Mouse (Mus musculus) CH12.LX (cell line): ENCODE measurements at regions not wholly inside any gene's neighbourhood (a gene's known extent, or its start where the extent isn't known, plus 50 kb on each side); places are given as distances from the start of the nearest gene placed in this dataset.

ENCODE experiments used
- CHD1 ChIP-seq: IDR thresholded peaks from 2 replicates; pipeline ENCODE4 v1.6.1; 2012; ENCODE audit warnings: low read depth, low read length, improper control_type of control experiment, inconsistent platforms
- CTCF ChIP-seq, 2 experiments: IDR thresholded peaks in 1 of 2; conservative IDR thresholded peaks in 1 of 2; 2 replicates each; pipeline ENCODE4 v1.5.1; 2011 to 2012; ENCODE audit warnings: low read depth in 2 of 2, low read length in 2 of 2, improper control_type of control experiment in 1 of 2, inconsistent platforms in 1 of 2, mild to moderate bottlenecking in 1 of 2, moderate library complexity in 1 of 2
- HCFC1 ChIP-seq: IDR thresholded peaks from 2 replicates; pipeline ENCODE4 v1.6.1; 2012; ENCODE audit warnings: low read depth, mild to moderate bottlenecking, inconsistent platforms, low read length, improper control_type of control experiment
- MXI1 ChIP-seq: IDR thresholded peaks from 2 replicates; pipeline ENCODE4 v1.6.1; 2011; ENCODE audit warnings: mild to moderate bottlenecking, low read depth, low read length, improper control_type of control experiment
- POLR2A ChIP-seq: IDR thresholded peaks from 2 replicates; pipeline ENCODE4 v1.6.1; 2011; ENCODE audit warnings: low read depth, mild to moderate bottlenecking, improper control_type of control experiment, low read length
- TCF12 ChIP-seq: IDR thresholded peaks from 2 replicates; pipeline ENCODE4 v1.6.1; 2014; ENCODE audit warnings: low read depth, mild to moderate bottlenecking, inconsistent platforms, low read length, improper control_type of control experiment

DNA sequence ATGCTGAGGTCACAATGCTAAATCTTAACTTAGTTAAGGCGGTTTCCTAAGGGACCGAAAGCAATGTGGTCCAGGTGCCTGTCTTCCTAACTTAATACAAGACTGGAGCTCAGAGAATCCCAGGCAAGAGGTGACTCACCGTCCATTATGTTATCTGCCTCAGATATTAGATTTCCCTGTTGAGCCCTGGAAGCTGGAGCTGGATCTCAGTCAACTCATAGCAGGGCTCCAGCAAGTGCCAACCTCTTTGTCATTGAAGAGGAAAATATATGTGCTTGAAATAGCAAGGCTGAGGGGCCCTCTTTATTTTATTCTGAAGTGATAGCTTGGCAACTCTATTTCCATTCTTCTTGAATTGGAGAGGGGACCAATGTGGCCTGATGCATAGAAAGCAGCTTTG, 95.0 kb upstream of the Rbfox1 start:
- TF ChIP-seq CTCF (conservative IDR thresholded peaks at IDR 0.05 in 1 of 2, IDR thresholded peaks at IDR 0.05 in 1 of 2; ENCODE audit: low read depth in 2 of 2, low read length in 2 of 2) (no peak), TCF12 (no peak), POLR2A (no peak), MXI1 (no peak), CHD1 (no peak), HCFC1 (no peak)
